Mouse (Mus musculus): ENCODE data around the gene Dnajc25. TPM values are rescaled to one million over a fixed set of nuclear protein-coding genes. Genes with fewer than 3 reads are reported as not detected.

Gene Dnajc25
- polyA plus RNA-seq, 1 experiment from 2014 or later = 6.2 TPM

- Histone ChIP-seq H3K9ac (peak overlapping the region; percentile 65; the same call in 1 of the 2 replicates), H3K27ac (replicated peaks) (no peak overlapping the region), H3K27me3 (no peaks in the 10 kb centered on the region), H3K9me3 (replicated peaks) (no peaks in the 10 kb centered on the region), H3K4me3 (replicated peaks) (peak overlapping the region; percentile 68), H3K4me1 (replicated peaks) (peaks cover 19% of the 10 kb centered on the region), H3K4me2 (peak overlapping the region; percentile 86), H3K36me3 (replicated peaks) (no peaks in the 10 kb centered on the region)
- ATAC-seq (ENCODE audit: insufficient read depth) = no peak
- 57% methylated on average over 18 of the region's 18 CpGs for WGBS (ENCODE audit: insufficient replicate concordance)
Measured at GRCm38 (mm10) chr4:59035786-59036350, 41.0 kb downstream of the Dnajc25 start.

GRCm38 (mm10) chr4:59036490-59037127 is 41.7 kb downstream of the Dnajc25 start:
- H3K9me3 ChIP-seq (replicated peaks) = no peaks in the 10 kb centered on the region
- peak overlapping the region; percentile 86 for H3K4me2 ChIP-seq
- H3K27ac ChIP-seq (replicated peaks) = peak overlapping the region; percentile 29; the same call in 1 of the 2 replicates
- H3K4me3 ChIP-seq (replicated peaks) = peak overlapping the region; percentile 12; the same call in 1 of the 2 replicates
- H3K27me3 ChIP-seq = no peaks in the 10 kb centered on the region
- 19% methylated on average over 13 of the region's 13 CpGs for WGBS (ENCODE audit: insufficient replicate concordance)
- H3K9ac ChIP-seq = no peak overlapping the region
- H3K36me3 ChIP-seq (replicated peaks) = no peaks in the 10 kb centered on the region
- no peak; the same call in 1 of the 2 replicates for ATAC-seq (ENCODE audit: insufficient read depth)
- peaks cover 19% of the 10 kb centered on the region for H3K4me1 ChIP-seq (replicated peaks)

- Histone ChIP-seq H3K27me3 (no peaks in the 10 kb centered on the region), H3K4me3 (replicated peaks) (no peak overlapping the region), H3K36me3 (replicated peaks) (no peaks in the 10 kb centered on the region), H3K27ac (replicated peaks) (no peak overlapping the region), H3K9me3 (replicated peaks) (no peaks in the 10 kb centered on the region), H3K4me1 (replicated peaks) (peaks cover 19% of the 10 kb centered on the region), H3K9ac (no peak overlapping the region), H3K4me2 (no peak overlapping the region)
- WGBS (ENCODE audit: insufficient replicate concordance) = 61% methylated on average over 3 of the region's 3 CpGs
- ATAC-seq (ENCODE audit: insufficient read depth) = no peak
Measured at GRCm38 (mm10) chr4:59037525-59037924, 42.7 kb downstream of the Dnajc25 start.

DNA sequence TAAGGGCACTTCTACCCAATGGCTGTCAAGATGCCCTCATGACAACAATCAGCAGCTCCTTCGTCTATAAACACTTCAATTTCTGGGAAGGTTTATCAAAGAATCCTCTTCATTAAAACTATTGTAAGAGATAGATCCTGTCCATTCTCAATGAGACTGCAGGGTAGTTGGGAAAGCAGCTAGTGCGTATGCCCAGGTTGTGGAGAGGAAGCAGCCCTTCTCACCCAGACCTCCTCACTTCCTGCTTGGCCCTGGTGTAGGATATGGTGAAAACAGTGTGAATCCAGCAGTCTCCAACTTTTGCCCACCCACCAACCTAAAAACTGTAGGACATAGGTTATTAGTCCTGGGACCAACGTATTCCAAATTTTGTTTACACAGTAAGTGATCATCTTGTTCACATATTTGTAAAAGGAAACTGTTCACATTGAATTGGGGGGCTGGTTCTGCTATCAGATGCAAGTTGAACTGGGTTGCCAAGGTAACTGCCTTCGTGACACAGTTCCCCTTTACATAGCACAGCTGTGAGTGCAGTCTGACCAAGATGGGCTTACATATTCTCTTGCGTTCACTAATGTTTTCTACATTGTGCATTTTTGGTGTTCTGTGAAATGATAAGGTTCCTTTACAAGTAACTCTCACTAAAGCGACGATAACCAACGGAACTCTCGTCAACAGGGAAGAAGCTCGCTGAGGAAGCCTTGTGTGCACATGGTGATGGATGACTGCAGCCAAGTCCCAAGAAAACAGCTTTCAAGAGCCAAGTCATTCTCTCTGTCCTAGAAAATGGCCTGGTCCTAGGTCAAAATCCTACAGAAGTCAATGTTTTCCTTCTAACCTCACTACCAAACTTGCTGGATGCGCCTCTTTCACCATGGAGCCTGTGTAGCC is 45.8 kb downstream of the Dnajc25 start:
- no peak overlapping the region for H3K4me3 ChIP-seq (replicated peaks)
- no peak for ATAC-seq (ENCODE audit: insufficient read depth)
- H3K4me2 ChIP-seq = no peak overlapping the region
- no peaks in the 10 kb centered on the region for H3K9me3 ChIP-seq (replicated peaks)
- no peak overlapping the region for H3K9ac ChIP-seq
- WGBS (ENCODE audit: insufficient replicate concordance) = 66% methylated on average over 11 of the region's 11 CpGs
- no peak overlapping the region for H3K27ac ChIP-seq (replicated peaks)
- peaks cover 10% of the 10 kb centered on the region for H3K4me1 ChIP-seq (replicated peaks)
- no peaks in the 10 kb centered on the region for H3K36me3 ChIP-seq (replicated peaks)
- no peaks in the 10 kb centered on the region for H3K27me3 ChIP-seq

DNA sequence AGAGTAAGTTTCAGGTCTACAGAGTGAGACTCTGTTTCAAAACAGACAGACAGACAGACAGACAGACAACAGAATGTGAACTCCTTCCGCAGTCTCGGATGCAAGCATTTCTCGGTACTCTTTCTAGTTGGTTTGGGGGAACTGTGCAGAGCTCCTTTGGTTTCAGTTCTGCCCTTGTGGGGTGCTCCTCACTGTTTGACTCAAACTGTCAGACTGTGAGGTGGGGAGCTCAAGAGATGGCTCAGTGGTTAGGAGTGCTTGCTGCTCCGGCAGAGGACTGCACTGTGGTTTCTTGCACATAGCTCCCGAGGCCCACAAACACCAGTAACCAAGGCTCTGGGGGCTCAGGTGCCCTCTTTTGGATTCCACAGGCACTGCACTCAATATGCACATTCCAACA is 48.2 kb downstream of the Dnajc25 start:
- no peaks in the 10 kb centered on the region for H3K4me1 ChIP-seq (replicated peaks)
- ATAC-seq (ENCODE audit: insufficient read depth) = no peak
- H3K27me3 ChIP-seq = no peaks in the 10 kb centered on the region
- no peaks in the 10 kb centered on the region for H3K9me3 ChIP-seq (replicated peaks)
- H3K4me2 ChIP-seq = no peak overlapping the region
- no peak overlapping the region for H3K4me3 ChIP-seq (replicated peaks)
- 79% methylated on average over 5 of the region's 5 CpGs for WGBS (ENCODE audit: insufficient replicate concordance)
- H3K9ac ChIP-seq = no peak overlapping the region
- no peaks in the 10 kb centered on the region for H3K36me3 ChIP-seq (replicated peaks)
- no peak overlapping the region for H3K27ac ChIP-seq (replicated peaks)

DNA sequence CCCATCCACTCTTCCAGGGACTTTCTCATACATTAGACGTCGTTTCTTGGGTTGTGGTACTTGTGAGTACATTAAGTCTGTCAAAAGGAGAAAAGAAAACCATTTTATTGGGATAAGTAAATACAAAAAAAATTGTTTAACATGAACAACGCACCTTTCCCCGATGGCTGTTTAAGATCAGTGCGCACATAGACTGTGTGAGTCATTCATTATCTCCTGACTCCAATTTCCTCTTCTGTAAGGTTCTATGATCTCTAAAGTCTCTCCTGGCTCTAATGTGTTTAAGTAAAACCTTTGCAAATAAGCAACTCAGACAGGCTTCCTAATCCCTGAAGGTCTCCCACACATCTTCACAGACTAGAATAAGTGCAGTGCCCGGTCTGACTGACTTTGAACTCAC is 49.0 kb downstream of the Dnajc25 start:
- H3K4me1 ChIP-seq (replicated peaks) = no peaks in the 10 kb centered on the region
- ATAC-seq (ENCODE audit: insufficient read depth) = no peak
- H3K4me2 ChIP-seq = no peak overlapping the region
- H3K9ac ChIP-seq = no peak overlapping the region
- H3K4me3 ChIP-seq (replicated peaks) = no peak overlapping the region
- H3K27me3 ChIP-seq = no peaks in the 10 kb centered on the region
- no peak overlapping the region for H3K27ac ChIP-seq (replicated peaks)
- 61% methylated on average over 6 of the region's 6 CpGs for WGBS (ENCODE audit: insufficient replicate concordance)
- H3K36me3 ChIP-seq (replicated peaks) = no peaks in the 10 kb centered on the region
- no peaks in the 10 kb centered on the region for H3K9me3 ChIP-seq (replicated peaks)

DNA sequence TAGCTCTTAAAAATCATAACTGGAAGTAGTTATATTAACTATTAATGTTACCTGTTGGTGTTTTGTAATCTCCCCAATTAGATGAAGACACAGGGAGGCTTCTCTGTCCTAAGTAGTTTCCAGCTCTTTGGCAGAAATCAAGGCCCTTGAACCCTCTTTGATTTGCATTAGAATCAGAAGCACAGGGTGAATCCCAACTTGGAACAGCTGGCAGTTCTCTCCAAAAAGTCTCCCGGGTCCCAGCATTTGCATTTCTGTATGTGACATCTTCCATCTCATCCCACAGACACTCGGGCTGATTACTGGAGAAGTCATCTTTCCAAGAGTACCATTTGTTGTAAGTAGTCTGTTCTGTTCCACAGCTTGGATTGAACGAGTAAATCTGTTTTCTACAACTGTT is 52.4 kb downstream of the Dnajc25 start:
- Histone ChIP-seq H3K4me3 (replicated peaks) (no peak overlapping the region), H3K36me3 (replicated peaks) (no peaks in the 10 kb centered on the region), H3K4me1 (replicated peaks) (no peaks in the 10 kb centered on the region), H3K27me3 (no peaks in the 10 kb centered on the region), H3K9ac (no peak overlapping the region), H3K4me2 (no peak overlapping the region), H3K9me3 (replicated peaks) (no peaks in the 10 kb centered on the region), H3K27ac (replicated peaks) (no peak overlapping the region)
- no peak for ATAC-seq (ENCODE audit: insufficient read depth)
- 50% methylated on average over 3 of the region's 3 CpGs for WGBS (ENCODE audit: insufficient replicate concordance)

DNA sequence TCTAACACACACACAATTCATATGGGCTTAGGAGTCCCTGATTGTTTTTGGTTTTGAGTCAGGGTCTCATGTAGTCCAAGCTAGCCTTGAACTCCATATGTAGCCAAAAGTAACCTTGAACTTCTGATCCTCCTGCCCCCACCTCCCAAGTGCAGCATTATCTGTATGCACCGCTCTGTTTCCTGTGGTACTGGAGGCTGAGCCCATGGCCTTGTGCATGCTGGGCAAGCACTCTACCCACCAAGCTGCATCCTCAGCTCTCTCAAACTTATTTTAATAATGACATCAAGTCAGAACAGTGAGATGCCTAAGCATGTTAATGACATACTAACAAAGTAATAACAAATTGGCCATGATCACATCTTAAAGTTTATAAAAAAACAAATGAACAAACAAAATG is 56.2 kb downstream of the Dnajc25 start:
- Histone ChIP-seq H3K9ac (no peak overlapping the region), H3K27me3 (no peaks in the 10 kb centered on the region), H3K9me3 (replicated peaks) (no peaks in the 10 kb centered on the region), H3K4me1 (replicated peaks) (no peaks in the 10 kb centered on the region), H3K4me3 (replicated peaks) (no peak overlapping the region), H3K36me3 (replicated peaks) (no peaks in the 10 kb centered on the region), H3K27ac (replicated peaks) (no peak overlapping the region), H3K4me2 (no peak overlapping the region)
- 44% methylated on average over 1 of the region's 1 CpGs for WGBS (ENCODE audit: insufficient replicate concordance)
- ATAC-seq (ENCODE audit: insufficient read depth) = no peak

DNA sequence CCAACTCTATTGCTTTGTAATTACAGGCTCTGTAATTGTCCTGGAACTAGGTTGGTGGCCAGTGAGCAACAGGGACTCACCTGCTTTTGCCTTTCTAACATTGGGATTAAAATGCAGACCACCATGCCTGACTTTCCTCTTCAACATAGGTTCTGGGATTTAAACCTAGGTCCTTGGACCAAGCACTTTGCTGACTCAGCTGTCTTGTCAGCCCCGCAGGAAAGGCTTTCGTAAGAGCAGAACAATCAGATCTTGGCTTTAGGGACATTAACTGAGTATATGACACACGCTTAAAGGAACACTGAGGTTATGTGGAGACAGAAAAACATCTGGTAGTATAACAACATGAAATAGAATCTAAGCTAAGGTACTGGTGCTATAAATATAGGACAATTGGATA is 63.1 kb downstream of the Dnajc25 start:
- no peak overlapping the region for H3K9ac ChIP-seq
- ATAC-seq (ENCODE audit: insufficient read depth) = no peak
- 53% methylated on average over 3 of the region's 3 CpGs for whole genome bisulfite sequencing (ENCODE audit: insufficient replicate concordance)
- no peak overlapping the region for H3K4me3 ChIP-seq (replicated peaks)
- H3K27ac ChIP-seq (replicated peaks) = no peak overlapping the region
- H3K36me3 ChIP-seq (replicated peaks) = no peaks in the 10 kb centered on the region
- no peaks in the 10 kb centered on the region for H3K4me1 ChIP-seq (replicated peaks)
- no peak overlapping the region for H3K4me2 ChIP-seq
- no peaks in the 10 kb centered on the region for H3K9me3 ChIP-seq (replicated peaks)
- H3K27me3 ChIP-seq = no peaks in the 10 kb centered on the region

DNA sequence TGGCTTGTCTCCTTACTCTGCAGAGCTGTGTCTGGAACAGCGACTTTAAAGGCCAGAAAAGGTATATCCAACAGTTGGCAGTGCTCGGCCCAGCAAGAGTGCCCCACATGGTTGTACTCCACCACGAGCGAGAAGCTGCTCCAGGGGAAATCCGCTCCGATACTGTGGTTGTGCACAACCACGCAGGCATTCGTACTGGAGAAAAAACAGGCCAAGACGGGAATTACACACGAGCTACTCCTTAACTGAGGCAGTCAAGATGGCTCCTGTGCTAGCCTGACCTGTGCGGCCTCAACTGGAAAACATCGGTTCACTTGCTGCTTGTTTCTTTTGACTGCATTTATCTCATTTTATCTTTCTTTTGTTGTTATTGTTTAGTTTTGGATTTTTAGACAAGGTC is 67.7 kb downstream of the Dnajc25 start:
- H3K36me3 ChIP-seq (replicated peaks) = no peaks in the 10 kb centered on the region
- H3K4me2 ChIP-seq = no peak overlapping the region
- no peaks in the 10 kb centered on the region for H3K9me3 ChIP-seq (replicated peaks)
- no peak for ATAC-seq (ENCODE audit: insufficient read depth)
- 75% methylated on average over 12 of the region's 12 CpGs for WGBS (ENCODE audit: insufficient replicate concordance)
- no peaks in the 10 kb centered on the region for H3K27me3 ChIP-seq
- no peaks in the 10 kb centered on the region for H3K4me1 ChIP-seq (replicated peaks)
- no peak overlapping the region for H3K4me3 ChIP-seq (replicated peaks)
- H3K27ac ChIP-seq (replicated peaks) = no peak overlapping the region
- no peak overlapping the region for H3K9ac ChIP-seq

DNA sequence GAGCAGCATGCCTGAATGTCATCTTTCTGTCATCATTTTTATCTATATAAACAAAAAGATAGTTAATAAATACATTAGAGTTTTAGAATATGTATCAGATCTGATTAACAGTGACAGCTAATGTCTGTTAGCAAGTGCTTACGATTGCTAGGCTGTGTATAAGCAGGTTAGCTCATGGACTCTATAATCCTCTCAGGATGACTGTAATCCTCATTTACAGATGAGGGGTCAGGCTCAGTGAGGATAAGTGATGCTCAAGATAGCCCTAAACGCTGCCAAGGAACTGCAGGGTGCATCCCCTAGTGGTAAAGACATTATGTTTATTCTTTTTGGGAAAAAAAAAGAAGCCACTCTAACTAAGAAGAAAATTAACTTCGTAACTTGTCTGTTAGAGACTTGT is 74.4 kb downstream of the Dnajc25 start:
- Histone ChIP-seq H3K27ac (replicated peaks) (no peak overlapping the region), H3K36me3 (replicated peaks) (no peaks in the 10 kb centered on the region), H3K9ac (no peak overlapping the region), H3K4me3 (replicated peaks) (no peak overlapping the region), H3K4me2 (no peak overlapping the region), H3K27me3 (no peaks in the 10 kb centered on the region), H3K9me3 (replicated peaks) (no peaks in the 10 kb centered on the region), H3K4me1 (replicated peaks) (no peaks in the 10 kb centered on the region)
- 46% methylated on average over 3 of the region's 3 CpGs for WGBS (ENCODE audit: insufficient replicate concordance)
- ATAC-seq (ENCODE audit: insufficient read depth) = no peak

Measured in liver, embryonic 15.5 days (tissue).